Mouse (Mus musculus) myocyte (in vitro differentiated cells): ENCODE results near the gene Sox9. TPM values are rescaled to one million over a fixed set of nuclear protein-coding genes. Genes with fewer than 3 reads are reported as not detected.

Source experiments
- H3K27me3 ChIP-seq: one replicate; pipeline ENCODE4 v1.6.1; 2011; ENCODE audit not compliant: control insufficient read depth, insufficient read depth, insufficient read length
- H3K36me3 ChIP-seq: one replicate; pipeline ENCODE4 v1.6.1; 2011; ENCODE audit not compliant: control insufficient read depth, insufficient read depth
- H3K4me2 ChIP-seq: one replicate; pipeline ENCODE4 v1.6.1; 2011; ENCODE audit warnings: low read depth, control low read depth
- H3K4me3 ChIP-seq: one replicate; pipeline ENCODE4 v1.5.1; 2011; ENCODE audit warnings: mild to moderate bottlenecking, control low read depth, moderate library complexity
- H3K79me2 ChIP-seq: one replicate; pipeline ENCODE4 v1.6.1; 2011; ENCODE audit not compliant: control insufficient read depth, insufficient read depth
- H3ac ChIP-seq: one replicate; pipeline ENCODE4 v1.6.1; 2011; ENCODE audit not compliant: control insufficient read depth, insufficient read length
- CEBPB ChIP-seq: IDR thresholded peaks from 2 replicates; pipeline ENCODE4 v1.6.1; 2011; ENCODE audit warnings: mild to moderate bottlenecking, moderate library complexity; ENCODE audit not compliant: poor library complexity, insufficient read depth, severe bottlenecking
- E2F4 ChIP-seq: IDR thresholded peaks from one replicate; pipeline ENCODE4 v1.6.1; 2011; ENCODE audit warnings: mild to moderate bottlenecking, control low read depth, moderate library complexity; ENCODE audit not compliant: insufficient read depth
- MAX ChIP-seq: IDR thresholded peaks from one replicate; pipeline ENCODE4 v1.6.1; 2011; ENCODE audit warnings: low read depth, mild to moderate bottlenecking, control low read depth
- MYOD1 ChIP-seq, 3 experiments: IDR thresholded peaks; one replicate each; pipeline ENCODE4 v1.6.1; 2011; ENCODE audit warnings: control low read depth in 2 of 3, low read depth in 2 of 3, mild to moderate bottlenecking in 2 of 3, moderate library complexity in 1 of 3; ENCODE audit not compliant: insufficient read length in 2 of 3, control insufficient read depth in 1 of 3
- MYOG ChIP-seq, 3 experiments: IDR thresholded peaks; one replicate each; pipeline ENCODE4 v1.6.1; 2011; ENCODE audit warnings: control low read depth in 2 of 3, low read depth in 2 of 3, mild to moderate bottlenecking in 2 of 3; ENCODE audit not compliant: insufficient read length in 2 of 3, control insufficient read depth in 1 of 3, insufficient read depth in 1 of 3
- POLR2A ChIP-seq: IDR thresholded peaks from one replicate; pipeline ENCODE4 v1.6.1; 2011; ENCODE audit warnings: low read depth, mild to moderate bottlenecking, control low read depth, moderate library complexity; ENCODE audit not compliant: insufficient read length
- POLR2AphosphoS2 ChIP-seq: IDR thresholded peaks from one replicate; pipeline ENCODE4 v1.6.1; 2011; ENCODE audit warnings: low read depth, control low read depth; ENCODE audit not compliant: insufficient read length
- REST ChIP-seq: IDR thresholded peaks from one replicate; pipeline ENCODE4 v1.6.1; 2011; ENCODE audit warnings: mild to moderate bottlenecking, control low read depth, moderate library complexity; ENCODE audit not compliant: insufficient read depth, insufficient read length
- SRF ChIP-seq: IDR thresholded peaks from one replicate; pipeline ENCODE4 v1.6.1; 2011; ENCODE audit warnings: low read depth; ENCODE audit not compliant: control insufficient read depth, insufficient read length
- TCF12 ChIP-seq: IDR thresholded peaks from one replicate; pipeline ENCODE4 v1.6.1; 2011; ENCODE audit warnings: mild to moderate bottlenecking, control low read depth; ENCODE audit not compliant: poor library complexity, insufficient read depth, severe bottlenecking
- TCF3 ChIP-seq: IDR thresholded peaks from one replicate; pipeline ENCODE4 v1.6.1; 2011; ENCODE audit warnings: low read depth, control low read depth; ENCODE audit not compliant: insufficient read length
- USF1 ChIP-seq: IDR thresholded peaks from one replicate; pipeline ENCODE4 v1.6.1; 2011; ENCODE audit warnings: low read depth, mild to moderate bottlenecking, control low read depth, moderate library complexity
- polyA plus RNA-seq: library from polyadenylated mRNA; unstranded; fragments of >200 nt; fragmentation: generic; extraction: Trizol; gene quantifications from one replicate; pipeline ENCODE4 v1.2.1, GENCODE M21; 2012; ENCODE audit warnings: missing spikeins

Gene Sox9
- polyA plus RNA-seq, 1 experiment: 17.9 TPM

- Histone ChIP-seq H3K4me2 (no peak overlapping the region), H3K79me2 (no peaks in the 10 kb centered on the region), H3K36me3 (no peaks in the 10 kb centered on the region), H3ac (no peak overlapping the region), H3K4me3 (no peak overlapping the region), H3K27me3 (no peaks in the 10 kb centered on the region)
- no peak for TF ChIP-seq SRF
- TF ChIP-seq POLR2AphosphoS2: no peak
- no peak for TF ChIP-seq TCF12
- TF ChIP-seq REST: no peak
- no peak for TF ChIP-seq MYOD1 (IDR thresholded peaks at IDR 0.05; ENCODE audit: control insufficient read depth in 1 of 3, insufficient read length in 2 of 3, low read depth in 2 of 3)
- TF ChIP-seq MYOG (IDR thresholded peaks at IDR 0.05; ENCODE audit: control insufficient read depth in 1 of 3, insufficient read depth in 1 of 3, insufficient read length in 2 of 3, low read depth in 2 of 3): no peak
- no peak for TF ChIP-seq E2F4
- no peak for TF ChIP-seq CEBPB
Observed at GRCm38 (mm10) chr11:112796379-112796778, 14.4 kb downstream of the Sox9 start.

DNA sequence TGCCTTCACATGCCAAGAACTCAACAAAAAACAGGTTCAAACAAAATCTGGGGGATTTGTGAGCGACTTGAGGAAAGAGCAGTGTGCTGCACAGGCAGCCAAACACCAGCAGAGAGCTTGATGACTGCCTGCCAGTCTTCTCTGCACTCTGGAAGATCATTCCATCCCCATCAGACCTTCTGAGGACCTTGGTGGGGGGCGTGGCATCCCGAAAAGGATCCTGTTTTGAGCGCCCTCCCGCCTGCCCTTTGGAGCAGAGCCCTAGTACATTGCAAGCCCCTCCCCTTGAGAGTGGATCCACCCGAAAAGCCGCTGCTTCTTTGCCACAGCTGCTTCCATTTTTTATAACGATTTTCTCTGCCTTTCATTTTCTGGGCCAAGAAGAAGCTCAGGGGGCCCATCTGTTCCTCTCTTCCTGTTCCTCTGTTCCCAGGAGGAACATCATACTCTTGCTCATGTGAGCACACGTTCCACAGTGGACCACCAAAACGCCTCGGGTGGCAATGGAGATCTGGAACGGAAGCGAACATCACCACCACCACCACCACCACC lies 16.9 kb downstream of the Sox9 start:
- Histone ChIP-seq H3K79me2 (no peaks in the 10 kb centered on the region), H3ac (no peak overlapping the region), H3K36me3 (no peaks in the 10 kb centered on the region), H3K27me3 (no peaks in the 10 kb centered on the region), H3K4me2 (no peak overlapping the region), H3K4me3 (no peak overlapping the region)
- TF ChIP-seq TCF3: no peak
- TF ChIP-seq SRF: no peak
- no peak for TF ChIP-seq POLR2A
- no peak for TF ChIP-seq CEBPB
- no peak for TF ChIP-seq E2F4
- no peak for TF ChIP-seq POLR2AphosphoS2
- no peak for TF ChIP-seq MAX
- TF ChIP-seq REST: no peak
- TF ChIP-seq MYOD1 (IDR thresholded peaks at IDR 0.05; ENCODE audit: control insufficient read depth in 1 of 3, insufficient read length in 2 of 3, low read depth in 2 of 3): no peak
- TF ChIP-seq TCF12: no peak
- no peak for TF ChIP-seq USF1
- no peak for TF ChIP-seq MYOG (IDR thresholded peaks at IDR 0.05; ENCODE audit: control insufficient read depth in 1 of 3, insufficient read depth in 1 of 3, insufficient read length in 2 of 3, low read depth in 2 of 3)

GRCm38 (mm10) chr11:112801189-112801818 lies 19.3 kb downstream of the Sox9 start:
- no peak overlapping the region for H3K4me2 ChIP-seq
- no peak overlapping the region for H3K4me3 ChIP-seq
- H3K79me2 ChIP-seq: no peaks in the 10 kb centered on the region
- H3ac ChIP-seq: no peak overlapping the region
- H3K27me3 ChIP-seq: no peaks in the 10 kb centered on the region
- no peaks in the 10 kb centered on the region for H3K36me3 ChIP-seq
- TF ChIP-seq MYOG (IDR thresholded peaks at IDR 0.05; ENCODE audit: control insufficient read depth in 1 of 3, insufficient read depth in 1 of 3, insufficient read length in 2 of 3, low read depth in 2 of 3) (no peak), POLR2AphosphoS2 (no peak), USF1 (no peak), TCF3 (no peak), POLR2A (no peak), MAX (no peak), E2F4 (no peak), CEBPB (no peak), SRF (no peak), TCF12 (no peak), MYOD1 (IDR thresholded peaks at IDR 0.05; ENCODE audit: control insufficient read depth in 1 of 3, insufficient read length in 2 of 3, low read depth in 2 of 3) (no peak), REST (no peak)

GRCm38 (mm10) chr11:112807838-112808506 lies 25.9 kb downstream of the Sox9 start:
- Histone ChIP-seq H3K4me3 (no peak overlapping the region), H3K4me2 (no peak overlapping the region), H3K79me2 (no peaks in the 10 kb centered on the region), H3K27me3 (no peaks in the 10 kb centered on the region), H3K36me3 (no peaks in the 10 kb centered on the region), H3ac (no peak overlapping the region)
- TF ChIP-seq POLR2AphosphoS2: no peak
- TF ChIP-seq MYOG (IDR thresholded peaks at IDR 0.05; ENCODE audit: control insufficient read depth in 1 of 3, insufficient read depth in 1 of 3, insufficient read length in 2 of 3, low read depth in 2 of 3): no peak
- no peak for TF ChIP-seq TCF3
- TF ChIP-seq CEBPB: no peak
- no peak for TF ChIP-seq MAX
